Mouse (Mus musculus): ENCODE data around the gene Zkscan8.
"Not testable (repeated sequence)": the region's sequence is repeated elsewhere in the genome, so short reads cannot be mapped to it uniquely, and the experiment has no call there.

Zkscan8 gene

DNA sequence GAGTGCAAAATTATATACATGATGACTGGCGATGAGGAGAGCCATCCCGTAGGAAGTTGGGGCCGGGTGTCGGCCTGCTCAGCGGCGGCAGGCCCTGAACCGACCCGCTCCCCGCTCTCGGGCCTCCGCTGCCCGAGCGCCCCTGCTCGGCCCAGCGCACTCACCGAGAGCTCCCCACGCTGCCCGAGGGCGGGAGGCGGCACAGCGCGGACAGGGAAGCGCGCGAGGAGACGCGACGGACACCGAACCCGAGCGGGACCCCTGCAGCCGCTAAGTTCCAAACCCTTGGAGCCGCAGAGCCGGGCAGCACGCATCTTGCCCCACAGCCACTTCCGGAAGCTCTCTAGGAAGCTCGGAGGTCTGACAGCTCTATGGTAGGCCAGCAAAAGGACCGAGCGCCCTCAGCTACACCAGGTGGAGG lies at the start of gene Zkscan8:
Zkscan8 (minus strand) TSS at position 340 of the 421 bp plus-strand sequence.
- DNase-seq (ENCODE audit: low spot score in 2 of 2): peak; percentile 78 to 87

DNA sequence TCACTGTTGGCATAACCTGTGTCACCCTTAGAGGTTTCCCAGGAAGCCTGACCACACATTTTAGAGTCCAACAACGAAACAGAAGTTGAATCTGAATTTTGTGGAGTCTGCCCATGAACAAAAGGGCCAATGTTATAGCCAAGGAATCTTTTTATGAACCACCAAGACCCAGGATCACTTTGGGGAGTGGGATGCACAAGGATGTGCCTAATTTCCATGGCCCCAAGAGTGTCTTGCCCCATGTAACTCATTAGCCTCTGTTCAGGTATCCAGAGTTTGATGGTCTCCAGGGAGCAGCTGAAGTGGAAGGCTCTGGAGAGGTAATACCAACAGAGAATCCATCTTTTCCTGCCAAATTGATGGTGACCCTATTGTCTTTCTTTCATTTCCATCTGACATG lies 28.9 kb upstream of the Zkscan8 start, which contains the start of gene Olfr1535:
Olfr1535 (minus strand) TSS at position 101 of the 400 bp plus-strand sequence.
- DNase-seq (ENCODE audit: low spot score in 2 of 2): no peak

DNA sequence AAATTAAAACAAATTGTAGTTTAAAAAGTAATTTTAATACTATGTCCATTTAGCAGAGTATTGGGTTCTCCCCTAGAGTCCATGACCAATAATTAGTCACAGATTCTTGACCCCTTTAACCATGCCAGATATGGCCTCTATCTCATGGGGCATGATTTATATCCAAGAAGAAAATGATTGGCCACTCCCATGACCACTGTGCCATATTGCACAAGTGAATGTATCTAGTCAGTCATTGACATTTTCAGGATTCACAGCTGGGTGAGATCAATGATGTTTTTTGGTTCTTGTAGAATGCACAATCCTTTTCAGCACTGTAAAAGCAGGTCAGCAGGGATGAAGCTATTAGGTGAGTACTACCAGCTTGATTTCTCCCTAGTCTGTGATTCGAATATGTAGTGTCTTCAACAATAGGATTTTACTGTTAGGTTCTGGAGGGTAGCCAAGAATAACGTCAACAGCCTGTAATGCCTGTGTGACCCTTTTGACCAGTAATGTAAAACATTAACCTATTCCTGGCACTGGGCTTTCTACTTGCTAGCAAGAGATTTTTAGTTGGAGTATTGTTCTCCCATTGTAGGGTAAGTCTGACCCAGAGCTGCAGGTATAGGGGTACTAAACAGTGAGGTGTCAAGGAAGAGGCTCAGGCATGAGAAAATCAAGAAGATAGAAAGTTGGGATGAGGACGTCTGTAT lies 19.6 kb upstream of the Zkscan8 start:
- no peak for DNase-seq (ENCODE audit: low spot score in 2 of 2)

DNA sequence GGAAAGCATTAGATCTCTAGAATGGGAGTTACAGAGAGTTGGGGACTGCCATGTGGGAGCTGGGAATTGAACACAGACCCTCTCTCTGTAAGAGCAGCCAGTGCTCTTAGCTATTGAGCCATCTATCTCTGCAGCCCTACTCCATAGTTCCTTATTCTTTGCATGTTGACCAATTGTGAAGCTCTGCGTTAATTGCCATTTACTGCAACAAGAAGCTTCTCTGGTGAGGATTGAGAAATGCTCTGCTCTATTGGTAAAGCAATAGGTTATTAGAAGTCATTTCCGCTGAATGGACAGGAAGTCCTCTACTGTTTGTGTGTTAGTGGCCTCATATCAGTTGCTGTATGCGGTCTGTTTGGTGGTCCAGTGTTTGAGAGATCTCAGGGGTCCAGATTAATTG lies 18.6 kb upstream of the Zkscan8 start:
- DNase-seq (ENCODE audit: low spot score in 2 of 2): no peak

DNA sequence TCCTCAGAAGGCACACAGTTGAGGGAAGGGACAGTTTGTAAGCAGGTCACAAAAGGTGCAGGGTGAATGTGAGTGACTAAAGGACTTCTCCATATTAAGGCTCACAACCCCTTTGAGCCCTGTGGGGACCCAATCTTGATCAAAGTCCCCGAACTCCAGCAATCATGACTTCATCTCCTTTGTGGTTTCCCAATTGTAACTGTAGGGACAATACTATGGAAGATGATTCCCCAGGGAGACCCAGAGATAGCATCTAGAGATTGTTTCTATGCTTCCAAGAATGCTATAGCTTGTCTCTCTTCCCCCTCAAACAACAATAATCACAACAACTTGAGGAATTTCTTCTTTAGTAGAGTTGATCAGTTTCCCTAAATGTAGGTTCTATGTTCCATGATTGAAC lies 11.8 kb upstream of the Zkscan8 start, which contains the start of gene Olfr1366:
Olfr1366 (minus strand) TSS at position 101 of the 400 bp plus-strand sequence.
- no peak for DNase-seq (ENCODE audit: low spot score in 2 of 2)

DNA sequence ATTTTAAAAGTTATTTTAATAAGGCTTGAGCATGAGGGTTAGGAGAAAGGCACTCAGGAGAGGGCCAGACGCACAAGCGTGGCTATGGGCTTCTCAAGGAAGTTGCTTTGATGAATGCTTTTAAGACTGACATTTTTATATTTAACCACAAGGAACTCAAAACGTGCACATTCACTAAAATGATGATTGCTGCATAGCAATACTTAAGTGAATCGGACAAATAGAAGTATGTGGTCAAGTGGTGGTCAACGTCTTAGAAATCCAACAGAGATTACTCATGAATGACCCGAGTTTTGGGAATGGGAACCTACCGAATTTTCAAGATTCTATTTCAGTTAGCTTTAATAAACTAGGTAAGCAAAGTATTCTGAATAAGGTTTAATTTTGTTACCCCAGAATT lies 784 bp downstream of the Zkscan8 start:
- no peak for DNase-seq (ENCODE audit: low spot score in 2 of 2)

DNA sequence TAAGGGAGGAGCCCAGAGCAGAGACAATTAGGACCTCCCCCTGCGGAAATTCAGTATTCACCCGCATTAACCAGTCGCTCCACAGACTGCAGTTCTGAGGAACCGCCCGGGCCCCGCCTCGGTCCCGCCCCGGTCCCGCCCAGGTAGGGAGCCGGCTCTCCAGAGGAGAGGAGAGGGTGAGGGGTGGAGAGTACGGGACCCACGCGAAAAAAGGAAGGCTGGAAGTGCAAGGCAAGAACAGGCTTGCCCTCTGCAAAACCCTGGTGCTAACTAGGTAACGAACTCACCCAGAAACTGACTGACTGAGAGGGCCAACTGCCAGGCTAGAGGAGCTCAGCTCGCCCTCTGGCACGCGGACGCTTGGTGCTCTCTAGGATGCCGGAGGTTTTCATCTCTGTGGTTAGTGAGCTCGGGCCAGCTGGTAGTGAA lies 24.7 kb downstream of the Zkscan8 start:
- peak; percentile 68 to 76 for DNase-seq (ENCODE audit: low spot score in 2 of 2)

DNA sequence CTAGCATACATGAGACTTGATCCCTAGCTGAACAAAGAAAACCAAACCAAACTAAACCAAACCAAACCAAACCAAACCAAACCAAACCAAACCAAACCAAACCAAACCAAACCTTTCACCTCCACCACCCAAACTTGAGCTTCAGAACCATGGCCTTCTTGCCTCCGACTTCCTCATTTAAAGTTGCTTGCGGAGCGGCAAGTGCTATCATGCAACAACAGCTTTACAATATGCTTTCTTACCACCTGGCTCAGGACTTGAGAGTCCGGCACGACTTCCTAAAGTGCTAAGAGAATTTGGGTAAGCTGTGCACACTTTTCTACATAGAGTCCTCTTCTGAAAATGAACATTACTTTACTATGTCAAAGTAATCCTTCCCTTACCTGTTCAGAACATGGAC lies 28.6 kb downstream of the Zkscan8 start:
- DNase-seq (ENCODE audit: low spot score in 2 of 2): no peak

DNA sequence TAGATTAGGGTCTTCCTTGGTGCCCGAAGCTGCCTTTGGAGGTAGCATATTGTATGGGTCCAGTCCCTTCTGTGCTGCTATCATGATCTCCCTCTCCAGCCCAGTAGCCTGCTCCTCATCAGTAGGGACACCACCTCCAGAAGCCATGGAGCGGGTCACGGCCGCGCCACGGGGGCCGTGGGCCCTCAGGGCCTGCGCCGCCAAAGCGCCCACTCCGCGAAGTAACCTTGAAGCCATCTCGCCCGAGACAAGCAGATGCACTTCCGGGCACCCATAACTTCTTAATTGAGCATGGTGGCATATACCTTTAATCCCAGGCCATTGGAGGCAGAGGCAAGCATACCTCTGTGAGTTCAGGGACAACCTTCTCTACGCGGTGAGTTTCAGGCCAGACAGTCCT lies 29.7 kb downstream of the Zkscan8 start, which contains the start of gene Gm11273:
Gm11273 (minus strand) TSS at position 237 of the 400 bp plus-strand sequence.
- DNase-seq (ENCODE audit: low spot score in 2 of 2): not testable (repeated sequence)

DNA sequence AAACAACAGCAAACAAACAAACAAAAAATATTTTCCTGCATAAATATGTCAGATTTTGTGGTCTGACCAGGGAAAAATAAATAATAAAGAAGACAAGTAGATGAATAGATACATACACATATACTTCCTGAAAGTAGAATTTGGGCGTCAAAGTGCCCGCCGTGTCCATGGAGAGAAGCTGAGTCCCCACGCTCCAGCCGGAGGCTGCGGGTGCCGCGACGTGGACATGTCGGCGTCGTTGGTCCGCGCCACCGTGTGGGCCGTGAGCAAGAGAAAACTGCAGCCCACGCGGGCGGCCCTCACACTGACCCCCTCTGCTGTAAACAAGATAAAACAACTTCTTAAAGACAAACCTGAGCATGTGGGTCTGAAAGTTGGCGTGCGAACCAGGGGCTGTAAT lies 35.8 kb downstream of the Zkscan8 start, which contains the start of gene AK157302:
AK157302 (plus strand) TSS at position 144 of the 400 bp plus-strand sequence.
- peak in 1 of 2 experiments; percentile 36 for DNase-seq (ENCODE audit: low spot score in 2 of 2)

DNA sequence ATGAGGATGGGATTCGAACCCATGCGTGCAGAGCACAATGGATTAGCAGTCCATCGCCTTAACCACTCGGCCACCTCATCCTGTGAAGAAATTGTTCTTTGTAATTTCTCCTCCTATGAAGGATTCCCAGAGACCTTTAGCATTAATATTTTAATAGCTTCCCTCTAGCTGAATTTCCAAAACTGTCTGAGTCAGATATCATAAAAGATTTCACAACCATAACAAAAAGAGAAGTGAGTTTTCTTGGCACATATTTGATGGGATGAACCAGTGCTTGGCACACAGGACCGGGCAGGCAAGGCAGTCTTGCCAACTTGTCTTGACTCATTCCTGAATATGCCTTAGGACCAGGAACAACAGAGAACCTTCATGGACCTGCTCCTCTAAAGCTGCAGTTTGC lies 38.1 kb downstream of the Zkscan8 start:
- no peak for DNase-seq (ENCODE audit: low spot score in 2 of 2)

DNA sequence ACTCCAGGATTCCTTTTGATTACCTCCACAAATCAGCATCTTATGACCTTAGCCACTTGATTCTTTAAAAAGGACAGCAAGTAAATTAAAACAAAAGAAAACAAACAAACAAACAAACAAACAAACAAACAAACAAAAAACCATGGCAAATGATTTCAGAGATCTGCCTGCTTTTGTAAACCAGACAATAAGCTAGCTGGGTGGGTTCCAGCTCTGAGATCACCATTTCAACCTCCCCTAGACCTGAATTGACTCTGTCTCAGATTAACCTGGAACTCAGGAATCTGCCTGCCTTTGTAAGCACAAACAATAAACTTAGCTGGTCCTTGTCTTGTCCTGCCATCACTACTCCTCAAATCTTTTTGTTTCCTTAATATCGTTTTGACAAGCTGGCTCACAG lies 44.0 kb downstream of the Zkscan8 start:
- no peak for DNase-seq (ENCODE audit: low spot score in 2 of 2)

DNA sequence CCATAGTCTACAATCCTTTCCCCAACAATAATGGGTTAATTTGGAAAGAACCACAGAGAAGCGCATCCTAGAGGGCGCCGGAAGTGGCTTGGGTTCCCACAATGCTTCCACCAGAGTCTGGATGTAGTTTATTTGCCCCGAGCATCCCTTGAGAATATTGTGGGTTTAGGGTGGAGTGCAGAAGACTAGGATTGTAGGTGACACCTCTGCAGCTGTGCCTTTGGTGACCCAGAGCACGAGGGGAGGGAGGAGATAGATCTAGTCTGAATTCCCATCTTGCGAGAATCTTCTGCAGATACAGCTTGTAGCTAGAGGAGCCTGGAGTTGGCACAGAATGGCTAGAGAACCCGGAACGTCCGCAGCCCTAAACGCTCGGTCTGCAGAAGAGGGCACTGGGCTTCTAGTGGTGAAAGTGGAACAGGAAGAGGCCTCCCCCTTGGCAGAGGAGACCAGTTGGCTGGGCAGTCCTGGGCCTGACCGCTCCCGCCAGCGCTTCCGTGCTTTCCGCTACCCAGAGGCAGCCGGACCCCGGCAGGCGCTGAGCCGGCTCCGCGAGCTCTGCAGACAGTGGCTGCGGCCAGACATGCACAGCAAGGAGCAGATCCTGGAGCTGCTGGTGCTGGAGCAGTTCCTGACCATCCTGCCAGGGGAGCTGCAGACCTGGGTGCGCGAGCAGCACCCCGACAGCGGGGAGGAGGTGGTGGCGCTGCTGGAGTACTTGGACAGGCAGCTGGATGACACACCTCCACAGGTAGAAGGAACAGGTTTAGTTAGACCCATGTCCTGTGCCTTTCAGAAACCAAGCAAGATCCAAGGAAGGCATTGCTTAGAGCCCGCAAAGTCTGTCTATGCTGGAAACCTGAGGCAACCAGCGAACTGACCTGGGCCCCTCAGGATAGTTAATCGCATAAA lies 51.9 kb downstream of the Zkscan8 start, which contains the start of the genes Zkscan4 and Gm10065:
Zkscan4 (plus strand) TSS at position 149 of the 912 bp plus-strand sequence.
Gm10065 (minus strand) TSS at position 683 of the 912 bp plus-strand sequence.
- peak; percentile 5 to 18 for DNase-seq (ENCODE audit: low spot score in 2 of 2)

DNA sequence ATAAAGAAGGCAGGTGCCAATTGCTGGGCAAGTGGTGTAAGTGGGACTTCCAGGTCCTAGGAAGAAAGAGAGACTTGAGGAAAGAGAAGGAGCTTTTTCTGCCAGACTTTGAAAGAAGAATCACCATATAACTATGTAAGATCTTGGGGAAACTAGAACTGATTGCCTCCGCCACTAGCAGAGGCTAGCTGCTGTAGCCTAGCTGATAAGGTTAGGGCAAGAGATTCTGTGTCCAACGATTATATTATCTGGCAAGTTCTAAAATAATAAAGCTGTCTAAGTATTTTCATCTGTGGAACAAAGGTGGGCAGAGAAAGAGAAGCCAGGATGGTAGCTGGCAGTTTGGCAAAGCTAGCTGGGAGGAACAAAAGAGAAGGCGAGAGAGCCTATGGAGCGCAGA lies 58.5 kb downstream of the Zkscan8 start:
- no peak for DNase-seq (ENCODE audit: low spot score in 2 of 2)

DNA sequence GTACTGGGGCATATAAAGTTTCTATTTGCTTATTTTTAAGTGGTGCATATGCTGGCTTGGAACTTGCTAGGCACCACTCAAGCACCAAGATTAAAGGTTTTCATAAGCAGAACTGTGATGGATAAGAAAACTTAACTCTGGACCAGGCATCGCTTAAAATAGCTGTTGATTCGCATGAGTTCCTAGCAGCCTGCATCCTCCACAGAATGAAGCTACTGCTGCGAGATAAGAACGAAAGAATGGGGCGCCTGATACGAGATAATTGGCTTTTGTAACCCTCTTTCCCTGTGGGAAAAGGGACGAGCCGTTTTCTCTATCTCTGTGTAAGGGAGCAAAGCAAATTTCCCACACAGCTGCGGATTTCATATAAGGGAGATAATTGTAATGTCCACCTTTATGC lies 61.8 kb downstream of the Zkscan8 start:
- no peak for DNase-seq (ENCODE audit: low spot score in 2 of 2)

DNA sequence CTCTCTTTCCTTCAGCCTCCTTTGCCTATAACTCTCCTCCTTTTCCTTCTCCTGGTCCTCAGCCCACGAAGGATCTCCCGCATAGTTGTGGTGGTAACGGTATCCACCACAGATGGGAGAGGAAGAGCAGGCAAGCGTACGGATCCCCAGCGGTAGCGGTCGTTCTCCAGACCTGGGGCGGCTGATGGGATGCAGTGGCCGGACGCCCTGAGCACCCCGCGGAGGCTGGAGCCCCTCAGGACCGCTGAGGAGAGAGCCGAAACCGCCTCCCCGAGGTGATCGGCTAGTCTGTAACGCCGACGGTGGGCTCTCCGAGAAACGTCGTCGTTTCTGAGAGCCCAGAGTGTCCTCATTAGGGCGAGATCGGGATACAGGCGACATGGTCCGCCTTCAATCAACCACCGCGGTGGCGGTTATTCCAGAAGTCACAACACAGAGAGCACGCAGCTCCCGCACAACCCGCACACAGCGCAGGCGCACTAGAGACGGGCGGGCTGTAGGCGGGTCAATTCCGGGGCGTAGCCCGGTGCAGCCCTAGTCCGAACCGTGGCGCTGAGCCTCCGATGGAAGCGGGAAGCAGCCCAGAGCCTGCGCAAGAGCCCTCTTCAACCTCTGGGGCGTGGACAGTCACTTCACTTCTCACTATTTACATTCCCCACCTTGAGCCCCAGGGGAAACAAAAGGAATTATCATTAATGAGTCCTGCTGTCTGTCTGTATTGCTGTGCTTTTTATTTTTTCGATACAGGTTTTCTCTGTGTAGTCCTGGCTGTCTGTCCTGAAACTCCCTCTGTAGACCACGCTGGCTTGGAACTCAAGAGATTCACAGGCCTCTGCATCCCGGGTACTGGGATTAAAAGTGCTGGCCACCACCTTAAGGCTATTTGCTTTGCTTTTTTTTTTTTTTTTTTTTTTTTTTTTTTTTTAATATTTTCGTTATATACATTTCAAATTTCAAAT lies 62.6 kb downstream of the Zkscan8 start, which contains the start of gene Nkapl:
Nkapl (minus strand) TSS at position 449 of the 959 bp plus-strand sequence.
- peak; percentile 53 to 79 for DNase-seq (ENCODE audit: low spot score in 2 of 2)

DNA sequence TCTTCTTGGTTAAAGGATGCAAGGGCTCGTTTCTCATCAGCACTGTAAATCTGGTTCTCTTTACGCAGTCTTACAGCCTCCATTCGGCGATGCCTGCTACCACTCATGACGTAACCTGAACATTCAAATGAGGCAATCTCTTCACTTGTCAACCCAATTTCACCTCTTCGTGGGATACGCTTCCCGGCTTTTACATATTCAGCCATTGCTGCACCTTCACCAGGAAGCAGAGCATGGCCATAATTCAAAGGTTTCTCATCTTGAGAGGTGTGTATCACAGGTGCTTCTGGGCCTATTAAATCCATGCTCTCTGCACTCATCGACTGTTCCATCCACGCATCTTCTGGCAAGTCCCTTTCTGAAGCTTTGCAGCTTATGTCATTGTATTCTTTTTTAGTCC lies 63.6 kb downstream of the Zkscan8 start:
- no peak for DNase-seq (ENCODE audit: low spot score in 2 of 2)

Data from spleen, postnatal 10 days (tissue).